Mouse (Mus musculus) kidney, adult 2 months (tissue): ENCODE measurements around the gene Prkag2.

ENCODE experiments used
- CTCF ChIP-seq: fragments of 200-500 bp; conservative IDR thresholded peaks from 2 replicates; pipeline ENCODE4 v1.5.1; 2011; ENCODE audit warnings: low read depth, mild to moderate bottlenecking, control low read depth, low read length, moderate library complexity, mixed read lengths; ENCODE audit not compliant: insufficient read depth, insufficient read length
- POLR2A ChIP-seq: fragments of 200-500 bp; IDR thresholded peaks from one replicate; pipeline ENCODE4 v1.6.1; 2011; ENCODE audit warnings: low read depth, low read length, control low read depth

DNA sequence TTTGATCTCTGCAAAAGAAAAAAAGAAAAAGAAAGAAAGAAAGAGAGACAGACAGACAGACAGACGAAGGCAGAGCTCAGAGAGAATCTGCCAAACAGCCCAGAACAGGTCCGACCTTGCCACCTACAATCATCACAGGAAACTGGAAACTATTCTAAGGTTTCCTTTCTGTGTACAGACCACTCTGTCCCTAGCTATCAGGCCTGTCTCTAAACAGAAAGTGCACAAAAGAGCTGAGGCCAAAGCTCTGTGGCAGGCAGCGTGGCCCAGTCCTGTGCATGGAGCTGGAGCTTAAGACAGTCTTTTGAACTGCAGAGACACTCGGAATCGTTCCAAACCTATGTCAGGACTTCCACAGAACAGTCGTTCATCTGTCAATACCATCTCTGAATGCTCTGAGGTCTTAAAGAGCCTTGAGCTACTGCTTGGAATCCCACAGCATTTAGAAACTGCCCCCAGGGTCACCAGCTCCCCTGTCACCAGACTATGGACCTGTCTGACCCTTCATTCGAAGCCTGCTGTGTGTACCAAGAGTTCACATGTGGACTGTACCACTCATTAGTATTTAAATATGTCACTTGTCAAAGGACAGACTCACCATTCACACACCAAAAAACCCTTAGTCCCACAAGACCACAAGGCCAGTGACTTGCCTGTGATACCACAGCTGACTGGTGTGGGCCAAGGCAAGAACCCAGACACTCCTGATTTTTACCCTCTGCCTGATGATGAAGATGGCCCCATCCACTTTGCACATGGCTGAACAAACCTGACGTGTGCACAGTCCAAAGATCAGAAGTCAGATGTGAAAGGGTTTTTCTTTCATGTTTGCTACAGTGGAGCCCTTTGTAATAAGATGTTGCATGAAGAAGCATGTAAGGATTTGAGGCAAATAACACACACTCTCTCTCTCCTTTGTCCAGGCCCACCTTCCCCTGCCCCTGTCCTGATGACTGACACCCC lies 35.9 kb downstream of the Prkag2 start:
- TF ChIP-seq CTCF (no peak), POLR2A (no peak)
